Mouse (Mus musculus) spleen, adult 18-20 months (tissue): ENCODE data around the gene Plg.

ENCODE experiments used
- DNase-seq, 2 experiments: peaks; one replicate each; pipeline ENCODE4 v3.0.0; 2022; ENCODE audit warnings: mixed read lengths in 2 of 2

Gene Plg

DNA sequence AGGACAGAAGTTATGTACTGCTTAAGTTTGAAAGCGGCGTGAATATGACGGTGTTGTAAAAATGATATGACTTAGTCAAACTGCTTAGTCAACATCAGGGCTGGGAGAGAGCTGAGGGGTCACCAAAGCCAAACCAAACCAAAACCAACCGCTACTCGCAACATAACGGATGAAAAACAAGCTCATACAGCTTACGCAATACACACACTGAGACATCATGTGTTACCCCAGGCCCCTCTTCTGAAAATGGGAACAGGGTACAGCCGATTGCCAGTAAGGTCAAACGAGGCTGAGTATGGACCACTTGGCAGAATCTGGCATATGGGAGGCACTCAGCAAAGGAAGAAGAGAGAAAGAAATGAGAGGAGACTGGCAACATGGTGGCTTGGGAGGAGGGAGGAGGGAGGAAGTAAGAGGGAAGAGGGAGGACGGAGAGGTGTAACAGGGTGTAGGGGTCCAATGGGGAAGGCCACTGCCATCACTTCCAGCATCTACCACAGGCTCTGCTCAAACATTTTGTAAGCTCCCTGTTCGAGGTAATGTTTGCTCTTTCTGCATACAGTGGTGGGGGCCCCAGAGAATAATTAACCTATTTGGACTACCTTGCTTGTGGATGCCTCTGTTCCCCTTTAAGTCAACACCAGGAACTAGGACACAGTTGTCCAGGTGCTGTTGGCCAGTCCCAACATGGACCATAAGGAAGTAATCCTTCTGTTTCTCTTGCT is at the start of gene Plg:
TSS of gene Plg (plus strand) at position 628 of the 725 bp plus-strand sequence.
- DNase-seq: no peak

DNA sequence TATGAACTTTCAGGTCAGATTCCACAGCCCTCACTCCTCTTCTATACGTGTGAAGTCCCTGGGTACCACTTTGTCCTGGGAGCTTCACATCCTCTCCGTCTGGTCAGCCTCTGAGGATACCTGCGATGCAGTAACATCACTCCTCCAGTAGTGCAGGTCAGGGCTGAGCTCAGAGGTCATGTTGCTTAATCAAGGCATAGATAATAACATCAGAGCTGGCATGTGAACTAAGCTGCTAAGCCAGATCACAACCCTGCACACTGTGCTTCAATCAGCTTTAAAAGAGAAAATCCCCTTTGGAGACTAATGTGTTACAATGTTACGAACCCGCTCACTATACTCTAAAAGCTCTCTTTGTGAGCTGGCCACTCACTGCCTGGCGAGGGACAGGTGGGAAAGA is 43.3 kb upstream of the Plg start:
- DNase-seq: no peak

DNA sequence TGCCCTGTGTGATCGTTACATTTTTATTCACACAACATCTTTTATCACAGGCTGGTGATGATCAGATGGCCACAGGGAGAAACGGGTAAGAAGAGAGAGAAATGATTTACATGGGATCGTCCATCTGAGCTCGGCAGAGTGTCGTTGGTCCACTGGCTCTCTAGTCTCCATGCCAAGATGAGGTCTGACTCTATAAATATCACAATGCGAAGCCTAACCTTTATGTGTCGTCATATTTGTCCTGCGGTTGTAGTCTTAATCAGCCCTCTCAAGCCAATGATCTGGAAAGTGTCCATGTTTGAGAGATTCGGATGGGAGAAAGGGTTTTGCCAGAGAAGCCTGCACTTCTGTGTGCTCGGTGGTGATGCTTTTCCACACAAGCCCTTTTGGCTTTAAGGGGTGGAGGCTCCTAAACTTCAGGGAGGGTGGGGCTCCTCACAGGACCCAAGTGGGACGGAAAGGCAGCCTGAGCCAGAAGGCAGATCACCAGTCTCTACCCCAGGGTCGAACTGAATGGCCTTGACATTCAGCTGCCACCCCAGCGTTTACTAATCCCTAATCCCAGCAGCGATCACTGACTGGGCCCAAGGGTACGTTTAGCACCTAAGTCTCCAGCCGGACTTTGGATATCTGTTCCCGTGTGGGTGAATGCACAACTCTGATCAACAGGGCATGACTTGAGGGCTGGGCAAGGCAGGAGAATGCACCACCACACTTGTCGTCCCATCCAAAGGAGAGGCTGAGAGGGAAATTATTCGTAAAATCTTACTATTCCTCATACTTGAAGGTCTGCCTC is 42.1 kb upstream of the Plg start:
- no peak for DNase-seq

- no peak for DNase-seq
Observed at GRCm38 (mm10) chr17:12337156-12337555, 41.3 kb upstream of the Plg start.

DNA sequence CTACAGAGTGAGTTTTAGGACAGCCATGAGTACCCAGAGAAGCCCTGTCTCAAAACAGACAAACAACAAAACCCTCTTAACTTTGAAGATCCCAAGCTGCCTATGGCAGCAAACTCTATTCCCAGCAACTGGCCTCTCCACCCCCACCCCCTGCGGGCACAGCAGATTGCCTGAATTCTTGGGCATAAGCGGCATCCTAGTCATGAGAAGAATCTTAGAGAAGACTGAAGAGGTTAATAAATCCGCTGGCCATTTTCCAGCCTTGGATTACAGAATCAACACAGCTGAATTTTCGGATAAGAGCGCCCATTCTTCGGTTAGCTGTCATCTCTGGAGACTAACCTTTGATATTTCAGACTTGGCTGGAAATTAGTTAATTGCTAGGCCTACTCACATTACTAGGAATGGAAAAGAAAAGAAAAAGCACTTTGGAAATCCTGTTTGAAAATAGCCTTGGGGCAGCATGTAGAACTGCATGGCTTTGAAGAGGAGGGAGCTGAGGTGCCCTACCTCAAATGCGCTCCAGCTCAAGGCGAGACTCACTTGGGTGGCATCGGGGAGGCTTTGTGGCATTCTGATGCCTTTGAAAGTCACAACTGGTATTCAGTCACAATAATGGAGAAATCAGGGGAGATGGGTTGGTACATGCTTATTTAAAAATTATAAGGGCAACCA is 34.6 kb upstream of the Plg start:
- no peak for DNase-seq

- no peak for DNase-seq
Observed at GRCm38 (mm10) chr17:12347462-12347861, 30.9 kb upstream of the Plg start.

DNA sequence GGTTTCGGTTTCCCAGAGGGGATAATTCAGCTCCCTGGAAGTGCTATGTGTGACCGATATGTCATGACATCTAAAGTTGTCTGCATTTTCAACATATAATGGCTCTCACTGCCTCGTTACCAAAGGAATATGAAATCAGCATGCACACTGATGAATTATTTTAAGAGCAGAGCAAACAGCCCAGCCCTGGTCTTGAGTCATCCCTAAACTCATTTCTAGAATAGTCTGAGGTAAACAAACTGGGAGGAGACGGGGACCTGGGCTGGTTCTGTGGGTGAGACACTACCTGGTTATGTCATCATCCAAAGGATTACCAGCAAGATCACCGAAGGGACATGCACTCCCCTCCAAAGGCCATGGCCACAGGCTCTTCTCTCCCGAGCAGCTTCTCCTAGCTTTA is 26.8 kb upstream of the Plg start:
- no peak for DNase-seq

- DNase-seq: no peak
Observed at GRCm38 (mm10) chr17:12352781-12353180, 25.6 kb upstream of the Plg start.

GRCm38 (mm10) chr17:12359876-12360275 is 18.5 kb upstream of the Plg start:
- no peak for DNase-seq

DNA sequence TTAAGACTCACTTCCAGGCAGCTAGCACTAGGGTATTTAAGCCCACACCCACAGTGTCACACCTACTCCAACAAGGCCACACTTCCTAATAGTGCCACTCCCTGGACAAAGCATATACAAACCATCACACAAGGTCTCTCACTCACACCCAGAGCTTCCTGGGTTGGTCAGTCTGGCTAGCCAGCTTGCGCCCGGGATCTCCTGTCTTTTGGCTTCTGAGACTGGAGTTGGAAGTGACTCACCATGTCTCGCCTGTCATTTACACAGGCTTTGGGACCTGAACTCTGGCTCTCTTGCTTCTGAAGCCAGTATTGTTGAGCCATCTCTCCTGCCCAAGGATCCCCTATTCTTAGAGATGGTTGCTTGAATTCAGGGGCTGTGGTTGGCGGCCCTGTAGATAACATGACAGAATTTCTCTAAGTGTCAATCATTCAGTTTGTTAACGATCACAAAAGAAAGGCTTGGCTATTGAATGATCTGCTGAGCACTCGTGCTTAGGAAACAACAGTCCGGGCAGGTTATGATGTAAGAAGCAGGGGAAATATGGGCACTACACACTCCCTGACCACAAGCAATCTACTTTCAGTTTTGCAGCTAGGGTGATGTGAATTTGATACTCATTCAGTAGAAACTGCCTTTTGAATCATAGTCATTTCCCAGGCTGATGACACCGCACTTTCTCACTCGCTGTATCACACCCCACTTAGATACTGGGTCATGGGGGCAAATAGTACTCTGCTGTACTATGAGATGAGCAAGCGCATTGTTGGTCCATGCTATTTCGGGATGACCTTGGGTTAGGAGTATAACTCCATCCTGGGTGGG is 14.6 kb upstream of the Plg start:
- DNase-seq: no peak

GRCm38 (mm10) chr17:12364426-12364735 is 14.0 kb upstream of the Plg start:
- DNase-seq: no peak

GRCm38 (mm10) chr17:12367373-12367930 is 11.0 kb upstream of the Plg start:
- DNase-seq: peak; percentile 33 to 47

- DNase-seq: no peak
Observed at GRCm38 (mm10) chr17:12369393-12369792, 9.0 kb upstream of the Plg start.

- no peak for DNase-seq
Observed at GRCm38 (mm10) chr17:12370289-12370688, 8.1 kb upstream of the Plg start.

DNA sequence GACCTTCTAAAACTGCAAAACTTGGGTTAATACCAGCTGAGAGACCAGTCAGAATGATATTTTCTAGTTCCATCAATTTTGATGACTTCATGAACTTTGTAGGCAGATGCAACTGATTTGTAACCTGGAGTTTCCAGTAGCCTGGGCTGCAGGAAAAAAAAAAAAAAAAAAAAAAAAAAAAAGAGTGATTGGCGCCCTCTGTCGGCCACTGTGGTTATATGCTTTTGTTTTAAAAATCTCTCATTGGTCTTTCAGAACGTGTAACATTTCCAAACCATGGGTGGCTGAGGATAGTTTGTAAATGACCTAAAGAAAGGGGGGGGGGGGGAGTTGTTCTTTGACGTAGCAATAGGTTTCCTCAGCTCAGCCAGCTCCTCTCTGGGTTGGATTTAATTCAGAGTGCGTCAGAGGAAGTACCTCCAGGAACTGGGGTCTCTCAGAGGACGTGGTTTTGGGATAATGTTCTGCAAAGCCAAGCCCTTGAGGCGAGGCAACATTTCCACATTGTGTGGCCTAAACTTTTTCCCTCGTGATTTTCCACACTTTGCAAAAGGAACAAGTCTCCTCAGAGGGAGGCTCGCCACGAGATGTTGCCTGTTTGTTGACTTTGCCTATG is 7.0 kb upstream of the Plg start:
- peak in 1 of 2 experiments; percentile 19 for DNase-seq

GRCm38 (mm10) chr17:12372021-12372420 is 6.4 kb upstream of the Plg start:
- peak; percentile 38 to 72 for DNase-seq

DNA sequence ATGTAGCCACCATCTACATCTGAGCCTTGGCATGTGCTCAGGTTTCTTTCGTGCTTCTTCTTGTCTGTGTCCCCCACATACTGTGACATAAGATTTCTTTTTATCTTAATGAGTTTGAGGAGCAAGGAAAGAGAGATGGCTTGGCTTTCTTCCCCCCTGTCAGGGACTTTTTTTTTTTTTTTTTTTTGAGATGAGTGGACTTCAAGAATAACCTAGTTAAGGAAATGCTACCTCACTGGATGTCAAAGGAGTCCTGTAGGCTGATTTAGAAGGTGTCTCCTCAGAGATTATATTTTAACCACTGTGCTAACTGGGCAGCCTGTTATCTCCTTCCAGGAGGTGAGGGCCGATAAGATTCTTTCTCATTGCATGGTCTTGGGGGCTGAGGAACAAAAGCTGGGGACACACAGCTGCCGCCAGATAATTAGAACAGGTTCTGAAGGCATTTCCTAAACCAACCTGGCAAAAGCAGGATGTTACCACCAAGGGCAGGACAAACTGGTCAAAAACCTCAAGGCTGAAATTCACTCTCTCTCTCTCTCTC is 4.7 kb upstream of the Plg start:
- DNase-seq: no peak

- no peak for DNase-seq
Observed at GRCm38 (mm10) chr17:12380287-12380686, 1.9 kb downstream of the Plg start.

GRCm38 (mm10) chr17:12381579-12381978 is 3.2 kb downstream of the Plg start:
- no peak for DNase-seq

DNA sequence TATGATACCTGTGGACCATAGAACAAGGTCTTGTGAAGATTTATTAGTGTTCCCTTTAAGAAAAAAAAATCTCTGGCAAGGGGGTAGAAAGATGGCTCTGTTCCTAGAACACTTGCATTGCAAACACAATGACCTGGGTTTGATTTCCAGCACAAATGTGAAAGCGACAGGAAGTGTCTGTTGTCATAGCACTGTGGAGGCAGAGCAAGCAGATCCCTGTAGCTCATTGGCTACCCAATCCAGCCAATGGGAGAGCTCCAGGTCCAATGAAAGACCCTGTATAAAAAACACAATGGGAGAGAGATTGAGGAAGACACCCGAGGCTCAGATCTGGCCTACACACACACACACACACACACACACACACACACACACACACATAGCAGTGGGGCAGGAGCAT is 4.1 kb downstream of the Plg start:
- DNase-seq: no peak

GRCm38 (mm10) chr17:12385049-12385794 is 6.8 kb downstream of the Plg start:
- no peak for DNase-seq
